Mouse (Mus musculus) C2C12 (cell line): ENCODE measurements around the gene Spata5. TPM values are rescaled to one million over a fixed set of nuclear protein-coding genes. Genes with fewer than 3 reads are reported as not detected.

Experiments used
- H3K27me3 ChIP-seq: one replicate; pipeline ENCODE4 v1.6.1; 2011; ENCODE audit not compliant: control insufficient read depth, insufficient read depth, insufficient read length
- H3K36me3 ChIP-seq: one replicate; pipeline ENCODE4 v1.6.1; 2011; ENCODE audit not compliant: control insufficient read depth, insufficient read depth
- H3K4me3 ChIP-seq: one replicate; pipeline ENCODE4 v1.5.1; 2011; ENCODE audit warnings: mild to moderate bottlenecking, control low read depth; ENCODE audit not compliant: poor library complexity, insufficient read depth, severe bottlenecking
- H3K79me2 ChIP-seq: one replicate; pipeline ENCODE4 v1.6.1; 2011; ENCODE audit not compliant: control insufficient read depth, insufficient read depth
- H3K79me3 ChIP-seq: one replicate; pipeline ENCODE4 v1.6.1; 2011; ENCODE audit warnings: low read depth, control low read depth
- H3ac ChIP-seq: one replicate; pipeline ENCODE3; 2011; ENCODE audit warnings: low read depth; ENCODE audit not compliant: control insufficient read depth, insufficient read length
- CEBPB ChIP-seq: IDR thresholded peaks from one replicate; pipeline ENCODE4 v1.6.1; 2011; ENCODE audit warnings: low read depth, mild to moderate bottlenecking, control low read depth, moderate library complexity
- CTCF ChIP-seq: IDR thresholded peaks from one replicate; pipeline ENCODE4 v1.5.1; 2011; ENCODE audit not compliant: control insufficient read depth, insufficient read depth, insufficient read length
- FOSL1 ChIP-seq: IDR thresholded peaks from one replicate; pipeline ENCODE4 v1.8.0; 2011; ENCODE audit warnings: mild to moderate bottlenecking, low read length; ENCODE audit not compliant: poor library complexity, insufficient read depth, severe bottlenecking
- MAX ChIP-seq: IDR thresholded peaks from one replicate; pipeline ENCODE4 v1.6.1; 2011; ENCODE audit warnings: mild to moderate bottlenecking, control low read depth
- MYOD1 ChIP-seq: IDR thresholded peaks from one replicate; pipeline ENCODE4 v1.6.1; 2011; ENCODE audit warnings: low read depth; ENCODE audit not compliant: control insufficient read depth, insufficient read length
- MYOG ChIP-seq: IDR thresholded peaks from one replicate; pipeline ENCODE4 v1.6.1; 2011; ENCODE audit not compliant: control insufficient read depth, insufficient read length; ENCODE audit errors: extremely low read depth
- USF1 ChIP-seq: IDR thresholded peaks from one replicate; pipeline ENCODE4 v1.6.1; 2011; ENCODE audit warnings: low read depth, mild to moderate bottlenecking, control low read depth, moderate library complexity
- polyA plus RNA-seq: library from polyadenylated mRNA; unstranded; fragments of >200 nt; fragmentation: generic; extraction: Trizol; gene quantifications from one replicate; pipeline ENCODE4 v1.2.1, GENCODE M21; 2012; ENCODE audit warnings: missing spikeins

The Spata5 gene
- polyA plus RNA-seq, 1 experiment, result 19.6 TPM

DNA sequence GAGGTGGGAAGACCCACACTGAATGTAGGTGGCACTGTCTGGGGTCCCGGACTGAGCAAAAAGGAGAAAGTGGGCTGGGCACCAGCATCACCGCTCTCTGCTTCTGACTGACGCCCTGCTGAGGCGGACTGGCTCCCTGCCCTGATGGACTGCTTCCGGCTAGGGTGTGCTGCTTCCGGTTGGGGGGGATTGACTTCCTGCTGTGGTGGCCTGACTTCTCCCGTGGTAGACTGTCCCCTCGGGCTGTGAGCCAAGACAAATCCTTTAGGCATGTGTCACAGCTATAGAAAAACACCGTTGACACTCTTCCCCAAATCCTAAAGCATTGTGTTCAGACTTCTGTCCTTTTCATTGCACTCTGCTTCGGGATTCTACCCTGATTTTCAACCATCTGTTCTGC, 194.0 kb downstream of the Spata5 start:
- no peaks in the 10 kb centered on the region for H3K36me3 ChIP-seq
- no peak overlapping the region for H3ac ChIP-seq
- TF ChIP-seq FOSL1 (no peak), MYOG (no peak)
- no peaks in the 10 kb centered on the region for H3K79me3 ChIP-seq
- no peaks in the 10 kb centered on the region for H3K27me3 ChIP-seq
- no peak overlapping the region for H3K4me3 ChIP-seq
- no peaks in the 10 kb centered on the region for H3K79me2 ChIP-seq

GRCm38 (mm10) chr3:37614878-37615650, 195.4 kb downstream of the Spata5 start:
- Histone ChIP-seq H3K79me2 (no peaks in the 10 kb centered on the region), H3K27me3 (no peaks in the 10 kb centered on the region), H3K79me3 (no peaks in the 10 kb centered on the region), H3K36me3 (no peaks in the 10 kb centered on the region), H3ac (no peak overlapping the region), H3K4me3 (no peak overlapping the region)
- TF ChIP-seq CEBPB (no peak), MAX (no peak), MYOD1 (no peak), CTCF (no peak), MYOG (no peak), FOSL1 (no peak), USF1 (no peak)

GRCm38 (mm10) chr3:37616586-37617547, 197.2 kb downstream of the Spata5 start:
- Histone ChIP-seq H3K27me3 (no peaks in the 10 kb centered on the region), H3K79me2 (no peaks in the 10 kb centered on the region), H3K79me3 (no peaks in the 10 kb centered on the region), H3K36me3 (no peaks in the 10 kb centered on the region), H3ac (no peak overlapping the region), H3K4me3 (no peak overlapping the region)
- TF ChIP-seq MYOD1 (no peak), CTCF (no peak), MYOG (no peak), USF1 (no peak), MAX (no peak), CEBPB (no peak), FOSL1 (no peak)

Other genes with a start within 250 kb of the Spata5 start
- gene Il21, start 187.3 kb upstream of the Spata5 start, polyA plus RNA-seq, result not detected
- gene Bbs12, start 107.3 kb upstream of the Spata5 start, polyA plus RNA-seq, result 2.8 TPM
- gene Cetn4, start 107.2 kb upstream of the Spata5 start, polyA plus RNA-seq, result 0.75 TPM
- gene Fgf2, start 71.5 kb upstream of the Spata5 start, polyA plus RNA-seq, result 0.49 TPM
- 8.4 TPM for gene Nudt6, start 315 bp downstream of the Spata5 start, polyA plus RNA-seq
- gene Spry1, start 220.1 kb downstream of the Spata5 start, polyA plus RNA-seq, result 1.4 TPM